Mouse (Mus musculus) small intestine, adult 2 months (tissue): ENCODE data around the gene Cep152.

Experiments
- CTCF ChIP-seq: fragments of 200-500 bp; IDR thresholded peaks from 2 replicates; pipeline ENCODE4 v1.5.1; 2012; ENCODE audit warnings: low read depth, mild to moderate bottlenecking, control low read depth, inconsistent platforms, low read length, moderate library complexity, mixed read lengths; ENCODE audit not compliant: insufficient replicate concordance, insufficient read length; ENCODE audit errors: extremely low read depth
- POLR2A ChIP-seq: fragments of 200-500 bp; IDR thresholded peaks from 2 replicates; pipeline ENCODE4 v1.6.1; 2012; ENCODE audit warnings: low read depth, mild to moderate bottlenecking, control low read depth, inconsistent platforms, low read length, moderate library complexity

DNA sequence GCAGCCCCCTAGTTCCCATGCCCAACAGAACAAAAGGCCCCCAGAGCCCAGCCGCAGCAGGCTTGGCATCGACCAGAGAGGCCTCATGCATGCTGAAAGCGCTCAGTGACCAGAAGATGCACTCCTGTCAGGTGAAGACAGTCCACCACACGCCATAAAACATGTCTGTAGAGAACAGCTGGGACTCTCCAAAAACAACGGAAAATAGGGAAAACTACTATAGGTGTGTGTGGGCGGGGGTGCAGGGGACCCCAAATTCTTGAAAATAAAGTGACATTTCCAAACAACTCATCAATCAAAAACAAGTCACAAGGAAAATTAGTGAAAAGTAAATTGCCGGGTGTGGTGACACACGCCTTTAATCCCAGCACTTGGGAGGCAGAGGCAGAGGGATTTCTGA lies 62.5 kb downstream of the Cep152 start:
- no peak for TF ChIP-seq CTCF
- no peak for TF ChIP-seq POLR2A
